Mouse (Mus musculus): ENCODE data around the gene Ttll8. TPM values are rescaled to one million over a fixed set of nuclear protein-coding genes. Genes with fewer than 3 reads are reported as not detected.

The Ttll8 gene
- 0.14 TPM in 1 of 2 replicates, not detected in the other for polyA plus RNA-seq (2015; fragmentation: Nextera tagmentation; extraction: Ambion mirVana)

- Histone ChIP-seq H3K27ac (replicated peaks) (no peak within 1 kb of the TSS), H3K9ac (replicated peaks) (peak within 1 kb of the TSS; percentile 49), H3K36me3 (no peaks in the 10 kb centered on the region), H3K4me1 (peaks cover 7% of the 10 kb centered on the region; the same call in 1 of the 2 replicates), H3K9me3 (no peaks in the 10 kb centered on the region), H3K4me3 (peak within 1 kb of the TSS; percentile 50), H3K4me2 (replicated peaks) (peak within 1 kb of the TSS; percentile 95), H3K27me3 (no peaks in the 10 kb centered on the region)
- 2% methylated on average over 53 of the region's 53 CpGs for WGBS
- peak; percentile 74 for ATAC-seq (replicated peaks)
Observed at GRCm38 (mm10) chr15:88954368-88955072, at the start of gene Ttll8. Gene Ttll8, minus strand, starts transcription at chr15:88954418.

- no peaks in the 10 kb centered on the region for H3K4me1 ChIP-seq
- no peak overlapping the region for H3K9ac ChIP-seq (replicated peaks)
- no peak for ATAC-seq (replicated peaks)
- H3K27ac ChIP-seq (replicated peaks) = no peak overlapping the region
- H3K9me3 ChIP-seq = no peaks in the 10 kb centered on the region
- no peak overlapping the region for H3K4me2 ChIP-seq (replicated peaks)
- no peaks in the 10 kb centered on the region for H3K27me3 ChIP-seq
- WGBS = 72% methylated on average over 3 of the region's 3 CpGs
- H3K36me3 ChIP-seq = no peaks in the 10 kb centered on the region
- no peak overlapping the region for H3K4me3 ChIP-seq
Observed at GRCm38 (mm10) chr15:89001245-89001644, 47.0 kb upstream of the Ttll8 start.

- H3K4me2 ChIP-seq (replicated peaks) = no peak overlapping the region
- no peak overlapping the region for H3K4me3 ChIP-seq
- no peak for ATAC-seq (replicated peaks)
- no peak overlapping the region for H3K9ac ChIP-seq (replicated peaks)
- H3K27ac ChIP-seq (replicated peaks) = no peak overlapping the region
- H3K9me3 ChIP-seq = no peaks in the 10 kb centered on the region
- H3K36me3 ChIP-seq = no peaks in the 10 kb centered on the region
- H3K27me3 ChIP-seq = no peaks in the 10 kb centered on the region
- no peaks in the 10 kb centered on the region for H3K4me1 ChIP-seq
- WGBS = 82% methylated on average over 2 of the region's 2 CpGs
Observed at GRCm38 (mm10) chr15:89000367-89000766, 46.1 kb upstream of the Ttll8 start.

DNA sequence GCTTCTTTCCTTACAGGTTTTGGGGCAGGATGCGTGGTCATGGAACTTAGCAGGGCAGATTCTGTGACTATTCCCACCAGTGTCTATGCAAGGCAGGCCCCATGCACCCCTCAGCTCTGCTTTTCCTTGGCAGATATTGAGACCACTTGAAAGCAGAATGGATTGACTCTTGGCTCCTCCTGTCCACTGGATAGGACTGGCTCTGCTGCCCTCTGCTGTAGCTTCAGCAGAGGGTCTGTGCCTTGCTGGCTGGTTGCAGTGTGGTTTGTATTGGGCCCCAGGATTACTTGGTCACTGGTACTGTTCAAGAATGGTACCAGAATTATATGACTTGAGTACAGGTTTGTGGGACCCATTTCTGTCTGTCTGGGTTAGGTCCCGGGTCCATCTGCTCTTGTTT is 44.9 kb upstream of the Ttll8 start:
- no peaks in the 10 kb centered on the region for H3K27me3 ChIP-seq
- WGBS = 83% methylated on average over 2 of the region's 2 CpGs
- H3K4me1 ChIP-seq = no peaks in the 10 kb centered on the region
- H3K27ac ChIP-seq (replicated peaks) = no peak overlapping the region
- no peak overlapping the region for H3K4me3 ChIP-seq
- H3K9me3 ChIP-seq = no peaks in the 10 kb centered on the region
- no peak for ATAC-seq (replicated peaks)
- H3K4me2 ChIP-seq (replicated peaks) = no peak overlapping the region
- no peaks in the 10 kb centered on the region for H3K36me3 ChIP-seq
- H3K9ac ChIP-seq (replicated peaks) = no peak overlapping the region

DNA sequence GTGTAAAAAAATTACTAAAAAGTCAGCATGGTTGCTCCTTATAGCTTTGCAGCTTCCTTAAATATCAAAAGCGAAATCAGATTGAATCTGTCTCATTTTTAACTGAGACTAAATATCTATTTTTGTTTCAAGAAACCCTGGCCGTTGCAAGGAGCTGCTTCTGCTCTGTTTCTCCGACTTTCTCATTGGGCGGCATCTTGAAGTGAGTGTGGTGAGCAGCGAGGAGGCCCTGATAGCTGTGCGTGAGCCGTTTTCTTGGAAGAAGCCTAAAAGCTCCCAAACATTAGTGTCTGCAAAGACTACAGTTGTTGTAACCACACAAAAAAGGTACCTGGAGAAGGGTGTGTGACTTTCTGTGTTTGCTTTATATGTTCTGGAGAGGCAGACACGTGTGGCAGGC is 44.4 kb upstream of the Ttll8 start:
- Histone ChIP-seq H3K27ac (replicated peaks) (no peak overlapping the region), H3K4me1 (no peaks in the 10 kb centered on the region), H3K4me2 (replicated peaks) (no peak overlapping the region), H3K4me3 (no peak overlapping the region), H3K36me3 (no peaks in the 10 kb centered on the region), H3K9me3 (no peaks in the 10 kb centered on the region), H3K9ac (replicated peaks) (no peak overlapping the region), H3K27me3 (no peaks in the 10 kb centered on the region)
- 75% methylated on average over 8 of the region's 8 CpGs for WGBS
- ATAC-seq (replicated peaks) = no peak

GRCm38 (mm10) chr15:88989236-88989635 is 35.0 kb upstream of the Ttll8 start:
- Histone ChIP-seq H3K4me2 (replicated peaks) (no peak overlapping the region), H3K36me3 (no peaks in the 10 kb centered on the region), H3K27ac (replicated peaks) (no peak overlapping the region), H3K9me3 (no peaks in the 10 kb centered on the region), H3K4me1 (no peaks in the 10 kb centered on the region), H3K27me3 (no peaks in the 10 kb centered on the region), H3K9ac (replicated peaks) (no peak overlapping the region), H3K4me3 (no peak overlapping the region)
- WGBS = 78% methylated on average over 2 of the region's 2 CpGs
- no peak for ATAC-seq (replicated peaks)

DNA sequence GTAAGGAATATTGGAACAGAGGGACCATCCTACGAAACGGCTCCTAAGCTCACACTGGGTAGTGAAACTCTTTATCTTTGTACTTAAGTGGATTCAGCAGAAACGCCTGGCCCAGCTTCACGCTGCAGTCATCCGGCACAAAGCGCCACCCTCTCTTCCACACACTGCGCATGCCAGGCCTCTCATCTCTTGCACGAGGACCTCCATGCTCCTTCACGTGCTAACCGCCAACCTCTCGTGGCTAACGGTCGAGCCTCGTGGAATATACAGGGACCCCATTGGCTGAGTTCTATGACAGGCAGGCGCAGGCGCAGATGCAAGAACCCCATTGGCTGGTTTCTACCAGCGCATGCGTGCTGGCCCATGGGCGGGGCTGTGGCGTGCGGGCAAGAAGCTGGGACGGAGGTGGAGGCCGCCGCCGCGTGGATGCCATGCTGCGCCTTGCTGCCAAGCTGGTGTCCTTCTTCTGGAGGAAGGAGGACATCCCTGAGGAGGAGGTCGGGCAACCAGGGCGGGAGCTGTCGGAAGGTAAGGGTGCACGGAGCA is 28.4 kb upstream of the Ttll8 start, which contains the start of gene Mov10l1:
Gene Mov10l1, plus strand, starts transcription at position 376 of the 546 bp plus-strand sequence.
- no peak for ATAC-seq (replicated peaks)
- H3K9me3 ChIP-seq = no peaks in the 10 kb centered on the region
- H3K27ac ChIP-seq (replicated peaks) = no peak within 1 kb of the TSS
- 96% methylated on average over 31 of the region's 31 CpGs for WGBS
- H3K4me2 ChIP-seq (replicated peaks) = no peak within 1 kb of the TSS
- H3K36me3 ChIP-seq = no peaks in the 10 kb centered on the region
- peaks cover 12% of the 10 kb centered on the region for H3K4me1 ChIP-seq
- no peak within 1 kb of the TSS for H3K9ac ChIP-seq (replicated peaks)
- no peaks in the 10 kb centered on the region for H3K27me3 ChIP-seq
- no peak within 1 kb of the TSS for H3K4me3 ChIP-seq

- no peaks in the 10 kb centered on the region for H3K27me3 ChIP-seq
- no peak overlapping the region for H3K4me3 ChIP-seq
- H3K27ac ChIP-seq (replicated peaks) = peak overlapping the region; percentile 79
- no peaks in the 10 kb centered on the region for H3K36me3 ChIP-seq
- no peak overlapping the region for H3K4me2 ChIP-seq (replicated peaks)
- no peak; the same call in 1 of the 2 replicates for ATAC-seq (replicated peaks)
- 3% methylated on average over 3 of the region's 3 CpGs for WGBS
- no peak overlapping the region for H3K9ac ChIP-seq (replicated peaks)
- peaks cover 12% of the 10 kb centered on the region for H3K4me1 ChIP-seq
- no peaks in the 10 kb centered on the region for H3K9me3 ChIP-seq
Observed at GRCm38 (mm10) chr15:88979138-88979446, 24.9 kb upstream of the Ttll8 start.

- Histone ChIP-seq H3K4me3 (peak within 1 kb of the TSS; percentile 25), H3K9me3 (no peaks in the 10 kb centered on the region), H3K9ac (replicated peaks) (no peak within 1 kb of the TSS; the same call in 1 of the 2 replicates), H3K4me2 (replicated peaks) (peak within 1 kb of the TSS; percentile 27; the same call in 1 of the 2 replicates), H3K27ac (replicated peaks) (peak within 1 kb of the TSS; percentile 79), H3K36me3 (no peaks in the 10 kb centered on the region), H3K4me1 (peaks cover 12% of the 10 kb centered on the region), H3K27me3 (no peaks in the 10 kb centered on the region)
- 4% methylated on average over 10 of the region's 10 CpGs for WGBS
- peak; percentile 96 for ATAC-seq (replicated peaks)
Observed at GRCm38 (mm10) chr15:88978281-88979137, 24.3 kb upstream of the Ttll8 start, which contains the start of gene Mlc1. Gene Mlc1, minus strand, starts transcription at chr15:88979007.

- Histone ChIP-seq H3K27me3 (no peaks in the 10 kb centered on the region), H3K4me2 (replicated peaks) (no peak overlapping the region), H3K9ac (replicated peaks) (no peak overlapping the region), H3K9me3 (no peaks in the 10 kb centered on the region), H3K27ac (replicated peaks) (no peak overlapping the region), H3K4me1 (no peaks in the 10 kb centered on the region), H3K4me3 (no peak overlapping the region), H3K36me3 (no peaks in the 10 kb centered on the region)
- WGBS = 97% methylated on average over 4 of the region's 4 CpGs
- ATAC-seq (replicated peaks) = no peak
Observed at GRCm38 (mm10) chr15:88972300-88972699, 18.1 kb upstream of the Ttll8 start.

DNA sequence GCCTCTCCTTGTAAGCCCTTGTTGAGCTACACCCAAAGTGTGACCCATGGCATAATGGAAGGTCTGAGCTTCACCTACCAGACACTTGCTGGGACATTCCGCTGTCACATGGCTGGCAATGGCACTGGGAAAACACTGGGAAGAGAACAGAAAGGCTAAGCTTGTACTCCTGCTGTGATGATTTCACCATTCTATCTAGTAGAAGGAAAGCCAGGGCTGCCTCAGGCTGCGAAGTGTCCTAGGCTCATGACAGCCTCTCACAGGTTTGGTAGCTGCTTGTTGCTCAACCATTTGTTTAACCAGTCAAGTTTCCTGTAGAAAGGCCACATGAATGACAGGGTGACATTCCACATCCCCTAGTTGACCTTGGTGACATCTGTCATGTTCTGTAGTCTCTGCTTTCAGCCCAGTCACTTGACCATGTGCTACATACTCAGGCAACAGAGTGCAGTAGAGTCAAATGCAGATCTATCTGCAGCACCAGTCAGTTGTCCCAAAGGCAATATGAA is 9.9 kb upstream of the Ttll8 start:
- H3K36me3 ChIP-seq = no peaks in the 10 kb centered on the region

DNA sequence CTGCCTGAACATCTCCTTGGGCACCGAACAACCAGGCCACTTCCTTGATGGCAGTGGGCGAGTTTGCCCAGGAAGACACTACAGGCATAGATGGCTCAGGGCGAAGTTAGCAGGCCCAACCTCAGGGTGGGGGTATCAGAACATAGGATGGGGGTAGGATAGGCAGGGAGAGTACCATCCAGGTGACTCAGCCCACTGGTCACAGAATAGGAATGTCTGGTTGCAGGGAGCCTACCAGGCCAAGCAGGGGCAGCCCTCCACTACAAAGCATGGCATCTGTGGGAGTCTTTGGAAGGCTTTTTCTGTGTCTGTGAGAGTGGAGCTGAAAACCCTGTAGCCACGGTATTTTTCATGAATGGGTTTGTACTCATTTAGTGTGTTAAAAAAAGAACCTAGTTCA is 3.3 kb upstream of the Ttll8 start:
- ATAC-seq (replicated peaks) = no peak
- H3K4me1 ChIP-seq = peaks cover 7% of the 10 kb centered on the region; the same call in 1 of the 2 replicates

More for the DNA sequence above, 9.9 kb upstream of the Ttll8 start:
- ATAC-seq (replicated peaks) = no peak
- Histone ChIP-seq H3K27ac (replicated peaks) (no peak overlapping the region), H3K9ac (replicated peaks) (no peak overlapping the region), H3K4me1 (no peaks in the 10 kb centered on the region), H3K9me3 (no peaks in the 10 kb centered on the region), H3K4me2 (replicated peaks) (no peak overlapping the region), H3K4me3 (no peak overlapping the region), H3K27me3 (no peaks in the 10 kb centered on the region)
- WGBS = 94% methylated on average over 2 of the region's 2 CpGs

More for the DNA sequence above, 3.3 kb upstream of the Ttll8 start:
- H3K27ac ChIP-seq (replicated peaks) = no peak overlapping the region
- no peaks in the 10 kb centered on the region for H3K27me3 ChIP-seq
- no peaks in the 10 kb centered on the region for H3K9me3 ChIP-seq
- no peak overlapping the region for H3K4me2 ChIP-seq (replicated peaks)
- WGBS = 88% methylated on average over 4 of the region's 4 CpGs
- no peaks in the 10 kb centered on the region for H3K36me3 ChIP-seq
- H3K9ac ChIP-seq (replicated peaks) = no peak overlapping the region
- H3K4me3 ChIP-seq = no peak overlapping the region

All from forebrain, embryonic 15.5 days (tissue).